Mouse (Mus musculus) gastrocnemius, adult 18-20 months (tissue): ENCODE measurements around the gene Hip1r. TPM values are rescaled to one million over a fixed set of nuclear protein-coding genes. Genes with fewer than 3 reads are reported as not detected.
"Not testable (repeated sequence)": the region's sequence is repeated elsewhere in the genome, so short reads cannot be mapped to it uniquely, and the experiment has no call there.

Experiments used
- DNase-seq: peaks from one replicate; pipeline ENCODE4 v3.0.0; 2021; ENCODE audit warnings: low spot score
- microRNA-seq: library from miRNA; unstranded; fragments of <30 nt; microRNA quantifications from one replicate; pipeline ENCODE4 v1.2.0, GENCODE M21; 2021
- total RNA-seq, 2 experiments: library from RNA; stranded (reverse); gene quantifications; 2 replicates each; pipeline ENCODE4 v1.2.3; 2021

Gene Hip1r
- total RNA-seq, 2 experiments from 2014 or later: 9.4 to 19.6 TPM

DNA sequence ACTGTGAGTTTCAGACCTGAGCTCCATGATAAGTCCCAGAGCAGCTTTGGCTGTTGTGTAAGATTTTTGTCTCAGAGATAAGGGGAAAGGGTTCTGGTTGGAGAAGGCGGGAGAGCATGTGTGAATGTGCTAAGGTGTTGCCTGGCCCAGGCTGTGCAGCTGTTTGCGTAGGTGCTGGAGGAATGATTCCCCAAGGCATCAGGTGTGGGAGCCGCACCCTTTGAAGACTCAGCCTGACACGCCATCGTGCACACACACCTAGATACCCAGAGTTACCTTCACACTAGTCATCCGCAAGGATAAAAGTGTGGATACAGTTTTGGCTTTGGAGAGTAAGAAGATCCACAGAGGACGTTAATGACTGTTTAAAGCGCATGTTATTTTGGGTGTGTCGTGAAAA is 62.0 kb downstream of the Hip1r start:
- DNase-seq: no peak

DNA sequence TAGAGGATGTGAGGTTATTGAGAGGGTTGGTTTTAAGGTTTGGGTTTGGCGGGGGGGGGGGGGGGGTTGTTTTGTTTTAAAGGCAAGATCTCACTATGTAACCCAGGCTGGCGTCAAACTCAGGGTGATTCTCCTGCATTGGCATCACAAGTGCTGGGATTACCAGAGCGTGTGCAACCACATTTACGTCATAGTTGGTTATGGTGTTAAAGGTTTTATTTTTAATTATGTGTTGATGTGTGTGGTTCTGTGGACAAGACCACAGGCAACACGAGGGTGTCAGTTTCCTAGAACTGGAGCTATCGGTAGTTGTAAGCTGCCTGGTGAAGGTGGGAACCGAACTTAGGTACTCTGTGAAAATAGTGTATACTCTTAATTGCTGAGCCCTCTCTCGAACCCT is 62.4 kb downstream of the Hip1r start:
- no peak for DNase-seq

GRCm38 (mm10) chr5:124036341-124036740 is 62.9 kb downstream of the Hip1r start:
- no peak for DNase-seq

- DNase-seq: no peak
Observed at GRCm38 (mm10) chr5:124036836-124037235, 63.4 kb downstream of the Hip1r start.

DNA sequence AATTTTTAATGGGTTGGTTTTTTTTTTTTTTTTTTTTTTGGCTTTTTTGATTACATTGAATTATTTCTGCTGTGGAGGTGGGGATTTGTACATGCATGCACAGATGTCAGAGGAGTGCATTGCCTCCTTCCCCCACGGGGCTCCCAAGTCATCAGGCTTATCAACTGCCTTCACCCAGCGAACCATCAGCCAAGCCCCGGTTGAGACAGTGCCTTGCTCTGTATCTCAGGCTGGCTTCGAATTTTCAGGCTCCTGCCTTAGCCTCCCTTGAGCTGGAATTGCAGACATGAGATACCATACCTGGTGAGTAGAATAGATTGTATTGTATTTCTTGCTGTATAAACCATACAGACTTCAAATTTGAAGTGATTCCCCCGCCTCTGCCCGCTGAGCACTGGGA is 66.2 kb downstream of the Hip1r start:
- no peak for DNase-seq

DNA sequence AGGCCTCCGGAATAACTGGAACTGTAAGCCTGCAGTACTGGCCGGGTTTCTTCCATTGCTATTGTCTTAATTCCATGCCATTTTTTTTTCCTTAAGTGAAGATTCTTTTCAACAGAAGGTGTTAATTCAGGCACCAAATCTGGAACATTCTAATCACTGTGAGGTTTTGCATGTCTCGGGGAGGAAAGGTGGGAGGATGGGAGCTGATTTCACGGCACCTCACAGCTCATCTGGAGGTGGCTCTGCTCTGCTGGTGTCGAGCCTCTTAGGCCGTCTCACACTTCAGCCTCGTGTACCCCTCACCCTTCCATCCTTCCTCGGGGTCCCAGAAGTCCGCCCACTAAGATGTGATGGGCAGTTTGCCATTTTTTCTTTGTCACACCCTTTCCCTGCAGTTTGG is 67.7 kb downstream of the Hip1r start:
- DNase-seq: no peak

GRCm38 (mm10) chr5:124043212-124043978 is 70.0 kb downstream of the Hip1r start:
- no peak for DNase-seq

DNA sequence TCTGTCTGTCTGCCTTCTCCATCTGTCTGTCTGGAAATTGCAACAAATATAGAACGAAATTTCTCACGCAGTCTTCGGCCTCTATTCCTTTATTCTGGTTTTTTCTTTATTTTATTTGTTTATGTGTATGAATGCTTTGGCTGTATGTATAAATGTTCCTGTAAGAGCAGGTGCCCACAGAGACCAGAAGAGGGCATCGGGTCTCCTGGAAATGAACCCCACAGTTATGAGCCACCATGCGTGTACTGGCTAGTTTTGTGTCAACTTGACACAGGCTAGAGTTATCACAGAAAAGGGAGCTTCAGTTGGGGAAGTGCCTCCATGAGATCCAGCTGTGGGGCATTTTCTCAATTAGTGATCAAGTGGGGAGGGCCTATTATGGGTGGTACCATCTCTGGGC is 70.6 kb downstream of the Hip1r start:
- DNase-seq: no peak

GRCm38 (mm10) chr5:124045453-124046010 is 72.1 kb downstream of the Hip1r start:
- DNase-seq: no peak

- DNase-seq: no peak
Observed at GRCm38 (mm10) chr5:124046741-124047401, 73.4 kb downstream of the Hip1r start.

- peak; percentile 58 for DNase-seq
Observed at GRCm38 (mm10) chr5:124049249-124050045, 76.0 kb downstream of the Hip1r start.

GRCm38 (mm10) chr5:124050095-124051050 is 76.9 kb downstream of the Hip1r start:
- DNase-seq: no peak

- no peak for DNase-seq
Observed at GRCm38 (mm10) chr5:124051899-124052491, 78.6 kb downstream of the Hip1r start.

DNA sequence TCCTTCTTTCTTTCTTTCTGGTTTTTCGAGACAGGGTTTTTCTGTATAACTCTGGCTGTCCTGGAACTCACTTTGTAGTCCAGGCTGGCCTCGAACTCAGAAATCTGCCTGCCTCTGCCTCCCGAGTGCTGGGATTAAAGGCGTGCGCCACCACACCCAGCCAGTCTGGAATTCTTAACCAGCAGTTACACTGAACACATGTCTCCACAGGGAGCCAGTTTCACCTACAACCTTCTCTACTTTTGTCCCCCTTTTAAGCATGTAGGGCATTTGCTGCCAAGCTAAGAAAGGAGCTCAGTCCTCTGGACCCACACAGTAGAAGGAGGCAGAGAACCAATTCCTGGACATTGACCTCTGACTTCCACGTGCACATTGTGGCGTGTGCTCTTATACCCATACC is 79.2 kb downstream of the Hip1r start:
- DNase-seq: not testable (repeated sequence)

Small RNA genes within 50 kb of the gene (microRNA-seq; reads per million reads assigned to microRNA genes)
- gene Mir7032: 1.4 reads per million

Other genes starting within 250 kb of the Hip1r start
- gene Rsrc2, start 224.2 kb upstream of the Hip1r start, total RNA-seq: 10 to 100 TPM; 38.5 to 39.8 TPM
- under 1 TPM; 0.09 to 0.14 TPM for gene Kntc1, start 223.9 kb upstream of the Hip1r start, total RNA-seq
- not detected for gene Hcar2, start 108.1 kb upstream of the Hip1r start, total RNA-seq
- under 1 TPM; 0.21 to 0.36 TPM for gene Hcar1, start 93.6 kb upstream of the Hip1r start, total RNA-seq
- 10 to 100 TPM; 48.6 to 59.9 TPM for gene Denr, start 66.5 kb upstream of the Hip1r start, total RNA-seq
- not detected for gene Gm43518, start 46.2 kb upstream of the Hip1r start, total RNA-seq
- 1 to 10 TPM; 1.4 to 1.6 TPM for gene Ccdc62, start 42.9 kb upstream of the Hip1r start, total RNA-seq
- 1 to 10 TPM; 5.7 to 6.6 TPM for gene Vps37b, start 58.6 kb downstream of the Hip1r start, total RNA-seq
- 1 to 10 TPM; 8.4 to 8.9 TPM for gene Abcb9, start 122.2 kb downstream of the Hip1r start, total RNA-seq
- gene Ogfod2, start 138.7 kb downstream of the Hip1r start, total RNA-seq: 10 to 100 TPM; 13.2 to 14.5 TPM
- 10 to 100 TPM; 39.1 TPM for gene Arl6ip4, start 142.5 kb downstream of the Hip1r start, total RNA-seq